Mouse (Mus musculus) heart, adult 2 months (tissue): Measurements from ENCODE around the gene Plxna4.

Experiments
- CTCF ChIP-seq: fragments of 200-600 bp; IDR thresholded peaks from 2 replicates; pipeline ENCODE4 v1.8.1; 2022; ENCODE audit warnings: antibody characterized with exemption, mild to moderate bottlenecking, moderate library complexity
- POLR2A ChIP-seq: fragments of 200-500 bp; IDR thresholded peaks from 2 replicates; pipeline ENCODE4 v1.6.1; 2011; ENCODE audit warnings: mild to moderate bottlenecking, low read depth, low read length, control low read depth; ENCODE audit not compliant: insufficient read depth

GRCm38 (mm10) chr6:32220765-32221164 lies 367.2 kb downstream of the Plxna4 start:
- TF ChIP-seq POLR2A (no peak), CTCF (no peak)
